Mouse (Mus musculus): ENCODE measurements around the gene Gm20909. TPM values are rescaled to one million over a fixed set of nuclear protein-coding genes. Genes with fewer than 3 reads are reported as not detected.

The Gm20909 gene
- polyA plus RNA-seq (2017; shearing (Covaris generic)): not detected

DNA sequence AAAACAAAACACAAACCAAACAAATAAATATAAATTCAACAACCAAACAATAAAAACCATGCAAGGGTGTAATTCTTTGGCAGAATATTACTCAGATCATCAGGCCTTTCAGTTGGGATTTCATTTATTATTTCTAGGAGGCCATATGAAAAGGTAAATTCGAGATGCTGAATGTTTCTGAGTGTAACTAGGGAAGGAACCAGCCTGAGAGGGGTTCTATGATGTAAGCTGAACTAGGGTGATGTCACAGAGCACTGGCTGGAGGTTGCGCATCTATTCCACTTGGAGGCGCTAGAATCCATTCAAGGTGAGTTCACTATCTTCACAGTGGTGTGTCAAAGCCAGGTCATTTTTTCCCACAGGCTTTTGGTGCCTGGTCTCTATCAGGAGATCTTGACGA is at the start of gene Gm20909:
Gm20909 (plus strand) TSS at position 301 of the 400 bp plus-strand sequence.

Other genes starting within 250 kb of the Gm20909 start
- gene Gm29866, start 170.9 kb upstream of the Gm20909 start, polyA plus RNA-seq (2017; shearing (Covaris generic)): not detected
- not detected for gene Gm20865, start 77.0 kb downstream of the Gm20909 start, polyA plus RNA-seq (2017; shearing (Covaris generic))

Measured in CD4-positive, CD25-positive, alpha-beta regulatory T cell (primary cell).